Mouse (Mus musculus) common myeloid progenitor, adult 5-6 weeks (primary cell): ENCODE measurements around the gene Coro2b. TPM values are rescaled to one million over a fixed set of nuclear protein-coding genes. Genes with fewer than 3 reads are reported as not detected.

Source experiments
- ATAC-seq: replicated peaks from 2 replicates; pipeline ENCODE4 v1.8.0; 2016; ENCODE audit warnings: low read depth, mild to moderate bottlenecking, moderate TSS enrichment, inconsistent platforms; ENCODE audit not compliant: poor library complexity, severe bottlenecking
- total RNA-seq: library from RNA; stranded (forward); fragments of 200-1000, 187-1606 nt; gene quantifications from 2 replicates; pipeline ENCODE4 v1.2.3, GENCODE M21; 2017

Coro2b gene
- total RNA-seq, 1 experiment from 2014 or later = 0.87 TPM

DNA sequence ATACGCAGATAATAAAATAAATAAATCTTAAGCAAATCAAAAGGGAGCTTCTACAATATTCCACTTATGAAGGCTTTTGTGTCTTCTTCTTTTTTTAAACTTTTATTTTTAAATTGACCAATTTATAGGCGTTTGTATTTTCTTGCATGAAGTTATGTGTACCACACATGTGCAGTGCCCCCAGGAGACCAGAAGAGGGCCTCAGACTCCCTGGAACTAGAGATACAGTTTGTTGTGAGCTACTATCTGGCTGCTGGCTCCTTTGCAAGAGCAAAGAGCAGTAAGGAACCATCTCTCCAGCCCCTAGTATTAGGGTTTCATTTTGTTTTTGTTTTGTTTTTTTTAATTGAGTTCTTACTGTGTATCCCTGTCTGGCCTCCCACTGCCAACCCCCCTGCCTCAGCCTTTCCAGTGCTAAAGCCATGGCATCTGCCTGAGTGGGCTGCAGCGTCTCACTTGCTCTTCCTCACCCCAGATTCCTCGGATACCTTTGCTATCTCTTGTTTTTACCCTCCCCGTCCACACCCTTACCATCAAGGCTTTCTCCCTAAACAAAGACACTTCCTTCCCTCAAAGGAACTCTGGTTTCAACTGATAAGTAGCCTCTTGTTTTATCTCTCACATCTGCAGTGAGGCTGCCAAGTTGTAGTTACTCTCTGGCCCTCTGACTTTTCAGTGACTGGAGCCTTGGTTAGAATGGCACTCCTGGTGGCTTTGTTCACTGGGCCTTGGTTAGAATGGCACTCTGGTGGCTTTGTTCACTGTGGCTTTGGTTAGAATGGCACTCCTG, 129.3 kb downstream of the Coro2b start:
- peak; percentile 91 for ATAC-seq

DNA sequence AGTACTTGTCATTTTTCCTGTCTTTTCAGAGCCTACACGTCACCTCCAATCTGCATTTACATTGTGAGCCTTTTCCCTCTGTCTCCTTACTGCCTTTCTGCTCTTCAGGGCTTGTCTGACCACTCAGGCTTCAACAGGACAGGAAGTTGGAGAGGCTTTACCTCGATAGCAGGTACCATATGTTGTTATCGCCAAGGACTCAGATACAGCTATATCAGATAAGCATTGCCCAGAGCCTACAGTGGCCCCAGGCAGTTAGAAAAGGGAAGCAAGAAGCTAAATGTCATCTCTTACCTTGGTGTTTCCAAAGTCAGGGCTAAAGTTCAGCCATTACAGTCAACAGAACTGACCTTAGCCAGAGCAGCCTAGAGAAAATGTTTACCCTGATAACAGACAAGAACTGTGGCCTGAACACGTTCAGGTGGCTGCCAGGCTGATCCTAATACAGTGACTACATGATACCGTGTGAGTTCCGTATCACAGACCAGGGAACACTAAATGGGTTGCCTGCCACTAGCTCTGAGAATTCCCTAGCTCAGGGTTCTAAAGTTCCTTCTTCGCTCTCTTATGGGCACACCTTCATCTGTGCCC, 130.3 kb downstream of the Coro2b start:
- ATAC-seq = no peak

DNA sequence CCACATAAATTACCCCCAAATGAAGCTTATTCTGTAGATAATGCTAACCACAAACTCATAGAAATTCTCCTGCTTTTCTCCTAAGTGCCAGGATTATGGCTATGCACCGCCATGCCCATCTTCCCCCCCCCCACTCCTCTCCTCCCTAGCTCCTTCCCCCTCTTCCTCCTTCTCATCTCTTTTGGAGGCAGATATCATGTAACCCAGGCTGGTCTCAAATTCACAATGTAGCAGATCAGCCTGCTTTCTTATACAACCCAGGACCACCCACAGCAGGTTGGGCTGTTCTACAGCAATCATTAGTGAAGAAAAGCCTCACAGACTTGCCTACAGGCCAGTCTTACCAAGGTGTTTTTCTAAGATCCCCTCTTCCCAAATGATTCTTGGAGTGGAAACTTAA, 135.3 kb downstream of the Coro2b start:
- no peak for ATAC-seq

DNA sequence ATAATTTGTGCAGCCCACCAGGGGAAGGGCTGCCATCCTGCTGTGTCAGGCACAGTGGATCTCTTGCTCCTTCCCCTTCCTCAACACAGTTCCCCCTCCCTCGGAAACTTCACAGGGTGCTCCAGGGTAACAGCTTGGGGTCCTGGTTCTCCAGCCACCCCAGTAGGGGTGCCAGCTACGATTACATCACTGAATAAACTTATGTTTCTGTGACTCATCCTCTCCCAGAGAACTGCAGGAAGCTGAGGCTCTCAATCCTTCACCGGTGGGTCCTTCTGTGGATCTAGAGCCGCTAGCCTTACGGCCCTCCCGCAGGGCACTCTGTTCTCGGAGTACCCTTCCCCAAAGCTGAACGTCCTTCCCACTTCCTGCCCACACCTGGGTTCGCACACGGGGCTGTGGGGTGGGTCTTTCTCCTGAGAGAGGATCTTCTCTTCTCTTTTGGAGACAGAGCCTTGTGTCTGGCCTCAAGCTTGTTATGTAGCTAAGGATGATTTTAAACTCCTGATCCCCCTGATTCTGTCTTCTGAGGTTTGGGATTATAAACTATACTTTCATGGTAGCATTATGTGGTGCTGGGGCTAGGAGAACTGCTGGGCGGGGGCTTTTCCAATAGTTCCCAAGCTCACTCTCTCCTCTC, 136.2 kb downstream of the Coro2b start:
- ATAC-seq = no peak

DNA sequence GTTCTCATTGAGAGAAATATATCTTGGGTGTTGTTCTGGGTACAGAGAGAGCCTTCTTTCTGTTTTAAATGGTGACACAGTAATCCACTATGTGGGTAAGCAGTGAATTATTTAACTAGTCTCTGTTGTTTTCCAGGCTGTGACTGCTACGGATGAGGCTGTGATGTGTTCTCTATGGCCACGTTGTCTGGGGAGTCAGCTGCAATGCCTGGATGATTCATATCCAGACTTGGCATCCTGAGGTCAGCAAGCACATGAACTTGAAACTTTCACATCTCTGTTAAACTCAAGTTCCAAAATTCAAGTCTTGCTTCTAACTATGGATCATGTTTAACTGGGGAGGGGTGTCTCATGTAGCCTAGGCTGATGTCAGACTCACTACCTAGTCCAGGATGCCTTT, 142.7 kb downstream of the Coro2b start:
- no peak for ATAC-seq

DNA sequence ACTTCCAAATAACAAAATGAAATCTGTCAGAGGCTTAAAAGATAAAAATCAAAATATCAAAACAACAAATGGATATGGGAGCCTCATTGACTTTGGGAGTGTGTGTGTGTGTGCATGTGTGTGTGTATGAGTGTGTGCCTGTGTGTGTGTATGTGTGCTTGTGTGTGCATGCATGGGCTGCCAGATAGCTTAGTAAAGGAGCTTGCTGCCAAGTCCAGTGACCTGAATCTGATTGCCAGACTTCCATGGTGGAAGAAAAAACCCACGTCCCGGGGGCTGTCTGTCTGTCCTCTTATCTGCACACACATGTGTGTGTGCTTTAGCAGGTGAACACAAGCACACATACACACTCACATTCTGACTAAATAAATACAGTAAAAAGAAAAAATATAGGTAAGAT, 143.3 kb downstream of the Coro2b start:
- ATAC-seq = no peak

DNA sequence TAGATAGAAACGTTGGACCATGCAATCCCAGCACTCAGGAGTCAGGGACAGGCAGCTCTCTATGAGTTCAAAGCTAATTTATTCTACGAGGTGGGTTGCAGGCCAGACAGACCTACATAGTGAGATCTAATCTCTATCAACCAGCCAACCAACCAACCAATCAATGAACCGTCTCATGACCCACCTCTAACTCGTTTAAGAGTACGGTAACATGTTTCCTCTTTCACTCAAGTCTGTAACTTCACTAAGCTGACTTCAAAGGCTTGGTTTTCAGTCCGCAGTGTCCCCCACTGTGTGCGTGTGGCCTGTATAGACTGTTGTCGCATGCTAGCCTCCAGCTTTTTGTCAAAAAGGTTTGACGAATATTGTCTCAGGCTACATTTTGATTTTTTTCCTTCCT, 147.1 kb downstream of the Coro2b start:
- no peak for ATAC-seq

DNA sequence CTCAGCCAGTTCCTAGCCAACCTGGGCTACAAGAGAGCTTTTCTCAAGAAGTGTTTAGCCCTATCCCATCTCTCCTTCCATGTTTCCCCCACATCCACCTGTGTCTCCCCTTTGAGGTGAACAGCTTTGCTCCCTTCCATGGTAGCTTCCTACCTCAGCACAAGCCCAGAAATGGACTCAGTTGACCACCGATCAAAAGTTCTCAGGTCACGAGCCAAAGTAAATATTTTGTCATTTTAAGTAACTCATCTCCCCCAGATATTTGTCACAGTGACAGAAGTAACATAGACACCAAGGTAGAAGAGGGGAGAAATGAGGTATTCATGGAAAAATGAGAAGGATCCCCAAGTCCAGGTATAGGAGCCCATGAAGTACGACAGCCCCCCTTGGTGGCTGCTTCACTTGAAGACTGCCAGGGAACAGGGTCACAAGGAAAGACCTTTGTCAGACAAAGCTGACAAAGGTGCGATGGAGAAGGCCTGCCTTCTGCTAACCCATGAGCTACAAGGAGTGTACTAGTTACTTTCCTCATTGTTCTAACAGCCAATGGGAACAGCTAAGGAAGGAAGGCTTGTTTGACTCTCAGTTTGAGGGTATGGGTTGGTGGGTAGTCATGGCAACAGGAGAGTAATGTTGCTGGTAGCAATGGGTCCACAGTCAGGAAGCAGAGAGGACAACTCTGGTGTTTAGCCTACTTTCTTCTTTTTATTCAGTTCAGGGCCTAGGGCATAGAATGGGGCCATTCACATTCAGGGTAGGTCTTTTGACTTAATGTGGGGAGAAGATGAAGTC, 150.9 kb downstream of the Coro2b start:
- no peak for ATAC-seq

DNA sequence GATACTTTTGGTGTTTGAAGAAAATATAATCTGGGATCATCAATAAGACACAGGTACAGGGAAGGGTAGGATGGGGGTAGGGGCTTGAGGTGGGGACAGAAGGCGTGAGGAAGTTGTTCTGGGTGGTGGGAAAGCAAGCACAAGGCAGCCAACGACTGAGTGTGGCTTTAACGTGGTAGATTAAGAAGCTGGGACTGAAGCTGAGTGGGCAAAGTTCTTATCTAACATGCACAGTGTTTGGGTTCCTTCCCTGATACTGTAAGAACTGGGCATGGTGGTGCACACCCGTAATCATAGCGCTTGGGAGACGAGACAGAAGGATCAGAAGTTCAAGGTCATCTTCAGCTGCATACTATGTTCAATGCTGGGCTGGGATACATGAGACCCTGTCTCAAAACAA, 151.8 kb downstream of the Coro2b start:
- ATAC-seq = peak; percentile 75

DNA sequence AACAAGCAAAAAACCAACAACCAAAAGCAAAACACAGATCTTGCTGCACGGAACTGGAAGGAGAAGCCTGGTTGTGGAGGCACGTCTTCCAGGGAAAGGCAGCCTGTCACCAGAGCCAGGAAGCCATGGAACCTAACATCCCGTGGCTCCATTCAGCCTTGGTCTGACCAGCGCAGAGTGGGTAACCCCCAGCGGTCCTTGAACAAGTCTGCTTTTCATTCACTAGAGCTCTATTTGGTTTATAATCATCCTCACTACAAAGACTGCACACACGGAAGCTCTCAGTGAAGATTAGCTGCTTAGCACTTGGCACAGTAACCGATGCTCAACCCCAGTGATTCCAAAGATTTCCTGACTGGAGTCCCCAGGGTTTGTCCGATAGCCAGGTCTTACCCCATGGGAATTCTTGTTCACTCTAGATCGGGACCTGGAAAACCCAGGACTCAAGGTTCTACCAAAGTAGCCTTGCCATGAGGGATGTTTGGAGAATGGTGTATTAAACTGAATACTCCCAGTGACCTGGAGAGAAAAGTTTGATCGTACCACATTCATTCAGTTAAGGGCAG, 154.2 kb downstream of the Coro2b start:
- ATAC-seq = no peak

DNA sequence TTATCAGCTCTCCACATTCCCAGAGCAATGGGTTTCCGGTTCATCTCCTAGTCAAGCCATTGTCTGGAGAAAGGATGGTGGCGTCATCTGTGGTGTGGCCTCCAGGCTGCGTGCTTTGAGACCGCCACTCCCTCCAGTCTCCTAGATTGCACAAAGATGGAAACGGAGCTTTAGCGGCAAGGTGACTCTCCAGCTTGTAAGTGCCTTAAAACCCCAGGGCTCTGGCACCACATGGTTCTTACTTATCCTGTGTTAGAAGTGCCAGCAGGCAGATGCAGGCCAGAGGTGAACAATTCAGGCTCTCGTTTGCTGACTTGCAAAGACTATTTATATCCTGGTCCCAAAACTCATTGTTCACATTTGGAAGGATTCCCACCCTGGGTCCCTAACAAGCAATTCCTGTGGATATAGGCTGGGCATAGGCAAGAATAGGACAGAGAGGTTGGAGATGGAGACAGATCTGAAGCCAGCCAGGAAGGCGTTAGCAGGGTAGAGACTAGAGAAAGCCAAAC, 155.4 kb downstream of the Coro2b start:
- ATAC-seq = no peak

DNA sequence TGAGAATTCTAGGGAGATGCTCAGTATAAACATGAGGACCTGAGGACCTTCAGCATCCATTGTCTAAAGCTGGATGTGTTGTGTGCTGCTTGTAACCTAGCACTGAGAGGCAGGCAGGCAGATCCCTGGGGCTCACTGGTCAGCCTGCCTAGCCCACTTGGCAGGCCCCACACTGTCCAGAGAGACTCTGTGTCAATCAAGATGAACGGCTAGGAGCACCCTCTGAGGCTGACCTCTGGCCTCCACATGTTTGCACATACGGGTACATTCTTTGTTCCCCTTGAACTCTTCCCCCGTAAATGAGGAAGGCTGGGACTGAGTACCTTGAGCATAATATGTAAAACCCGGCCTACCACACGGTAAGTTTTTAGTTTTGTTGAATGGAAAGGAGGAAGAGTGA, 156.5 kb downstream of the Coro2b start:
- ATAC-seq = no peak

DNA sequence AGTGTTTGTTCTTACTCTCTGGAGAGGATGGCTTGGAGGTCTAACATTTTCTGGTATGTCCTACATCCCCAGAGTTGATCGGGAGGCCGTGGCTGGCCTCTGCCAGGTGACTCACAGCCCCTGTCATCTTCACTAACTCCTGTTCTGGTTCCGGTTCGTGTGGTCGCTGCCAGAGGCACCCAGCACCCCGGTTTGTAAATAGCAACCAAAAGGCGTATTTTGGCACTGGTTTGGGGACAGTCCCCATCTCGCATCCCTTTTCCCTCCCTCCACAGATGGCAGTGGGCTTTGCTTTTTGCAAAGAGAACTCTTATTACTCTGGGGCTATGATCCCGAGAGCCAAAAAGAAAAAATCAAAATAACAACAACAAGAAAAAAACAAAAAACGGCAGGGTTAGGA, 158.9 kb downstream of the Coro2b start:
- ATAC-seq = no peak

DNA sequence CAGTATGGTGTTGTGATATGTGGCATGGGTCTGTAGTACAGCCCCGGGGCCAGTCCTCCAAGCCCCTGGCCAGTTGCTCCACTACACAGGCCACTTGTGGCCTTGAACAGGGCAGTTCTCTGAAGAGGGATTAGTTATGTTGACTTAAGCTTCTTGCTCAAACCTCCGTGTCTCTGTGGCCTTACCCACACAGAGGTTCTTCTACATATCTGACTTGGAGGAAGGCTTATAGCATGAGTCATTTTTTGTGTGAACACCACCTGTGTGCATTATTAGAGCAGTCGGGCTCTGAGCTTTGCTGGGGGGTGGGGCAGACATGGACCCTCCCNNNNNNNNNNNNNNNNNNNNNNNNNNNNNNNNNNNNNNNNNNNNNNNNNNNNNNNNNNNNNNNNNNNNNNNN, 162.6 kb downstream of the Coro2b start:
- ATAC-seq = 0 out of 2 replicates have a peak, but pooled peaks have one; percentile 7

DNA sequence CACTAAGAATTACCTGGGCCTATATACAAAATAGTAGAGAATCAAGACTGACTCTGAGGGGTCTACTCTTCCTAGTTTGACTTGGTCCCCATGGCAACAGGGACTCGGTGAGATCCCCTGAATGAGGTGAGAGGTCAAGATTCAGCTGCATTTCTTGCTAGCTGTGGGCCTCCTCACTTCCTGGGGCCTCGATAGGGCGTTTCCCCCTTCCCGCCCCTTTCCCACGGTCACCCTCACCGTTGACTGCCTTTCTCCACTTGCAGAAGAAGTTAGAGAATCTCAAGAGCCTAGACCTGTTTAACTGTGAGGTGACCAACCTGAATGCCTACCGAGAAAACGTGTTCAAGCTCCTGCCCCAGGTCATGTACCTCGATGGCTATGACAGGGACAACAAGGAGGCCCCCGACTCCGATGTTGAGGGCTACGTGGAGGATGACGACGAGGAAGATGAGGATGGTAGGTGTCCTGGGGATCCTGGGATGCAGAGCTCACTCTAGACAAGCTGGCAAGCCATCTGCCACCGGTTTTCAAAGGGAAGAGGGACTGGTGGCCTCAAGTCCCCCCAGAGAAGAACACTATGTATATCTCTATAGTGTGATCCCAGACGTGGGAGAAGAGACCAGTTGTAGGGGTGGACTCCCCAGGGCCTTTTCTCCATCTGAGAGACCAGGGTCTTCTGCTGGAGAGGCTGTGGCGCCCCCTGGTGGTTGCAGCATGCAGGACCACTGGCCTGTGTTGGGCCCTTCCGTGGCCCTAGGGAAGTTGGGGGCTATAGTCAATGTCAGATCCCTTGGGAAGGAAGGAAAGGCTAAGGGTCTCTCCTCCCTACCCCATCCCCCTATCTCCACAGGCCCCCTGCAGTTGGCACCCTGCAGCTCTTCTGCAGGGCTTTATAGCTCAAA, 163.4 kb downstream of the Coro2b start:
- peak; percentile 57 for ATAC-seq

DNA sequence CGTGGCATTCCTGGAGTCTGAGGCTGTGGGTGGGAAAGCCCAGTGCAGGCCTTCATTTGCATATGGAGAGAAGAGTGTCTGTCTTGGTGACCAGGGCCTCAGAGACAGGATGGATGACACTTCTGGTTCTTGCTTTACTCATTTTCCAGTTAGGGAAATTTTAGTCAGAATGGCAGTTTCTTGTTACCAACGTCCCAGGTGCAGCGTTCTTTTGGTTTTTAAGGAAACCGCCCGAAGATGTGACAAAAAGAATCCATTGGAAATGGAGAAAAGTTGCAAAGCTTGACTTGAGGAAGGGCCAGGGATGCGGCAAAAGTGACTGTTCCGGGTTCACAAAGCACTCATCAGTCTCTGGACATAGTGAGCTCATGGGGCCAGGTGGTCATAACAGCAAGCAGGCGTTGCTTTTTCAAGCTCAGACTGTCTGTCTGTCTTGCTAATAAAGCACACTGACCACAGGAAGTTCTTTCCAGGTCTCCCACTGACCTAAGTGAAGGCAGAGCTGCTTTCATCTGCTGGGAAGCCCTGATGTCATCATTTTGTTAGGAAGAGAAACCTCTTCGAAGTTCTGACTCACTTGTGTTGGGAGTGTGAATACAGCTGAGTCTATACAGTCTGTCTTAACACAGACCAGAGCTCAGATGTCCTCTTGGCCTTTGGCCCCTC, 164.2 kb downstream of the Coro2b start:
- no peak for ATAC-seq

DNA sequence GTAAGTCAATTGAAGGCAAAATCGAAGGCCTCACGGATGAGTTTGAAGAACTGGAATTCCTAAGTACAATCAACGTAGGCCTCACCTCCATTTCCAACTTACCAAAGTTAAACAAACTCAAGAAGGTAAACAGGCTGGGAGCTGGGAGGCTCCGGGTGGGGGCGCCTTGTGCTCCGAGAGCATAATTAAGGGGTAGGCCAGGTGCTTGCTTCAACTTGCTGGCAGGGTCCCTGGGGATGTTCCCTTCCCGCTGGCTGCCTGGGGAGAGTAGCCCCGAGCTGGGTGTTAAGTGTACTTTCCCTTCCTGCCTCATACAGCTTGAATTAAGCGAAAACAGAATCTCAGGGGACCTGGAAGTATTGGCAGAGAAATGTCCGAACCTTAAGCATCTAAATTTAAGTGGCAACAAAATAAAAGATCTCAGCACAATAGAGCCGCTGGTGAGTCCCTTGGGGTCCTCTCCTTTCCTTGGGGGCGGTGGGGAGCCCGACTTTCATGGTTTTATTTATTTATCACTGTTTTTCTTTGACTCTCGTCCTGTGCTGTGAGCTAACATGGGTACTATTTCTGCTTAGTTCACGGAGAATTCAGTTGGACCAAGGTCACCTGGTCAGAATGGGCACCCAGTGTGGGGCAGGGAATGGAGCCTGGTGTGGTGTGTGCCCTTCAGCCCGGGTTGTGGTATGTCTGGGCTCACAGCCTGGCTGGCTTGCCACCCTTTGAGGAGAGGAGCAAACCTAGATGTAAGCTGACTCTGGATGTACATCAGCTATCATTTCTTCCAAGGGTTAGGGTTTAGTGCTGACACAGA, 164.9 kb downstream of the Coro2b start:
- ATAC-seq = no peak
